Mouse (Mus musculus): ENCODE results near the gene Rps25. TPM values are rescaled to one million over a fixed set of nuclear protein-coding genes. Genes with fewer than 3 reads are reported as not detected.
"Not testable (repeated sequence)": the region's sequence is repeated elsewhere in the genome, so short reads cannot be mapped to it uniquely, and the experiment has no call there.

The Rps25 gene
- 2,417 and 2,419 TPM in 2 replicates for polyA plus RNA-seq (2016; fragmentation: Nextera tagmentation; extraction: Ambion mirVana)

GRCm38 (mm10) chr9:44406906-44407751 lies at the start of gene Rps25, which contains the start of gene Trappc4:
TSS of gene Rps25 (plus strand) at chr9:44407139.
TSS of gene Trappc4 (minus strand) at chr9:44407600.
- H3K27ac ChIP-seq (replicated peaks), result peak within 1 kb of the TSS; percentile 93
- peaks cover 17% of the 10 kb centered on the region for H3K4me1 ChIP-seq
- H3K4me3 ChIP-seq, result peak within 1 kb of the TSS; percentile 81
- H3K36me3 ChIP-seq (replicated peaks), result peaks cover 78% of the 10 kb centered on the region
- H3K27me3 ChIP-seq (replicated peaks; ENCODE audit: low read depth, poor library complexity, severe bottlenecking), result no peaks in the 10 kb centered on the region
- peak; percentile 94 for DNase-seq (ENCODE audit: low spot score)
- under 1% methylated on average over 51 of the region's 51 CpGs for WGBS
- no peaks in the 10 kb centered on the region for H3K9me3 ChIP-seq

- peaks cover 76% of the 10 kb centered on the region for H3K36me3 ChIP-seq (replicated peaks)
Measured at GRCm38 (mm10) chr9:44357207-44357606, 49.7 kb upstream of the Rps25 start.

DNA sequence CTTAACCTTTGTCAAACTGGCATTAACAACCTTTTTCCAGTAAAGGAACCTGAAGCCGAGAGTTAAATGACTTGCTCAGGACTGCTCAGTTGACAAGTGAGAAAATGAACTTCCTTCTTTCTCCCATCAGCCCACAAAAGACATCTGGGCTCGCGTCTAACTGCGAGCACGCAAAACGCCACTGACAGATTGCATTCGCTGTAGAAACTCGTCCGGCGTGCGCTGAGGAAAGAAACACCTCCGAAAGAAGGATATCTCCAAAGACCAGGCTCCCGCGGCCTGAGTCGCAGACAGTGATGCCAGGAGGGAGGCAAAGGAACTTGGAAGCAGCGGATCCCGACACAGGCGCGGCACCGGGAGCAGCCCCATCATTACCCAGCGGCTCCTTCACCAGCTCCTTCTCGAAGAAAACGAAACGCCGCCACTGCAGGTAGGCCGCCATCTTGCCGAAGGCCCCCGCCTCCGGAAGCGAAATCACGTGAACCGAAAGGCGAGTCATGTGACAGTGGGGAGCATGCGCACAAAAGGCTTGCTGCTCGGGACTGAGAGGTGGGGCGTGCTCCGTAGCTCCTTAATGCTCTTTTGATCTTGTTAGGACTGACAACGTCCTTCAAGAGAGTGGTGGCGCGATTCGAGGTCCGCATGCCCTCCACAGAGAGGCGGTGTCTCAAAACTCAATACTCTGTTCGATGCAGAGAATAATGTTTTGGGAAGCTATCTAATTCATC lies 45.6 kb upstream of the Rps25 start, which contains the start of gene Vps11:
Vps11 (minus strand) TSS at position 481 of the 728 bp plus-strand sequence.
- peaks cover 34% of the 10 kb centered on the region for H3K36me3 ChIP-seq (replicated peaks)
- no peaks in the 10 kb centered on the region for H3K27me3 ChIP-seq (replicated peaks; ENCODE audit: low read depth, poor library complexity, severe bottlenecking)
- peak within 1 kb of the TSS; percentile 77 for H3K4me3 ChIP-seq
- peaks cover 11% of the 10 kb centered on the region for H3K4me1 ChIP-seq
- under 1% methylated on average over 44 of the region's 44 CpGs for WGBS
- H3K27ac ChIP-seq (replicated peaks), result peak within 1 kb of the TSS; percentile 84
- DNase-seq (ENCODE audit: low spot score), result peak; percentile 98
- H3K9me3 ChIP-seq, result no peaks in the 10 kb centered on the region

More at GRCm38 (mm10) chr9:44357207-44357606, 49.7 kb upstream of the Rps25 start:
- DNase-seq (ENCODE audit: low spot score), result no peak
- 80% methylated on average over 4 of the region's 4 CpGs for WGBS
- Histone ChIP-seq H3K4me1 (peaks cover 11% of the 10 kb centered on the region), H3K27ac (replicated peaks) (no peak overlapping the region), H3K9me3 (no peaks in the 10 kb centered on the region), H3K4me3 (no peak overlapping the region), H3K27me3 (replicated peaks; ENCODE audit: low read depth, poor library complexity, severe bottlenecking) (no peaks in the 10 kb centered on the region)

GRCm38 (mm10) chr9:44361931-44362330 lies 45.0 kb upstream of the Rps25 start:
- not testable (repeated sequence) for H3K27me3 ChIP-seq (replicated peaks; ENCODE audit: low read depth, poor library complexity, severe bottlenecking); H3K9me3 ChIP-seq; DNase-seq (ENCODE audit: low spot score)
- Histone ChIP-seq H3K4me1 (peaks cover 11% of the 10 kb centered on the region), H3K4me3 (peak overlapping the region; percentile 77), H3K36me3 (replicated peaks) (peaks cover 28% of the 10 kb centered on the region), H3K27ac (replicated peaks) (peak overlapping the region; percentile 84)
- WGBS, result 46% methylated on average over 4 of the region's 4 CpGs

GRCm38 (mm10) chr9:44364480-44364879 lies 42.5 kb upstream of the Rps25 start:
- no peak for DNase-seq (ENCODE audit: low spot score)
- 62% methylated on average over 3 of the region's 3 CpGs for WGBS

GRCm38 (mm10) chr9:44373386-44373785 lies 33.6 kb upstream of the Rps25 start:
- Histone ChIP-seq H3K4me3 (no peak overlapping the region), H3K4me1 (peaks cover 2% of the 10 kb centered on the region), H3K27me3 (replicated peaks; ENCODE audit: low read depth, poor library complexity, severe bottlenecking) (no peaks in the 10 kb centered on the region), H3K36me3 (replicated peaks) (no peaks in the 10 kb centered on the region), H3K9me3 (no peaks in the 10 kb centered on the region), H3K27ac (replicated peaks) (no peak overlapping the region)
- DNase-seq (ENCODE audit: low spot score), result no peak

More at GRCm38 (mm10) chr9:44364480-44364879, 42.5 kb upstream of the Rps25 start:
- Histone ChIP-seq H3K9me3 (no peaks in the 10 kb centered on the region), H3K36me3 (replicated peaks) (peaks cover 5% of the 10 kb centered on the region), H3K4me1 (peaks cover 11% of the 10 kb centered on the region), H3K27ac (replicated peaks) (no peak overlapping the region), H3K4me3 (no peak overlapping the region), H3K27me3 (replicated peaks; ENCODE audit: low read depth, poor library complexity, severe bottlenecking) (no peaks in the 10 kb centered on the region)

GRCm38 (mm10) chr9:44376141-44376540 lies 30.8 kb upstream of the Rps25 start:
- peaks cover 19% of the 10 kb centered on the region for H3K4me1 ChIP-seq
- no peak overlapping the region for H3K27ac ChIP-seq (replicated peaks)
- WGBS, result 92% methylated on average over 6 of the region's 6 CpGs
- H3K27me3 ChIP-seq (replicated peaks; ENCODE audit: low read depth, poor library complexity, severe bottlenecking), result no peaks in the 10 kb centered on the region
- H3K9me3 ChIP-seq, result no peaks in the 10 kb centered on the region
- DNase-seq (ENCODE audit: low spot score), result no peak
- H3K4me3 ChIP-seq, result no peak overlapping the region
- H3K36me3 ChIP-seq (replicated peaks), result peaks cover 8% of the 10 kb centered on the region

- not testable (repeated sequence) for H3K27ac ChIP-seq (replicated peaks); H3K27me3 ChIP-seq (replicated peaks; ENCODE audit: low read depth, poor library complexity, severe bottlenecking); DNase-seq (ENCODE audit: low spot score); H3K9me3 ChIP-seq; H3K4me3 ChIP-seq
- Histone ChIP-seq H3K4me1 (peaks cover 26% of the 10 kb centered on the region), H3K36me3 (replicated peaks) (peaks cover 20% of the 10 kb centered on the region)
- WGBS, result 90% methylated on average over 2 of the region's 2 CpGs
Measured at GRCm38 (mm10) chr9:44377335-44377734, 29.6 kb upstream of the Rps25 start.

- H3K4me1 ChIP-seq, result peaks cover 26% of the 10 kb centered on the region
- peak overlapping the region; percentile 93 for H3K27ac ChIP-seq (replicated peaks)
- H3K4me3 ChIP-seq, result peak overlapping the region; percentile 88
- H3K36me3 ChIP-seq (replicated peaks), result peaks cover 29% of the 10 kb centered on the region
- no peaks in the 10 kb centered on the region for H3K27me3 ChIP-seq (replicated peaks; ENCODE audit: low read depth, poor library complexity, severe bottlenecking)
- DNase-seq (ENCODE audit: low spot score), result no peak
- WGBS, result 90% methylated on average over 5 of the region's 5 CpGs
- no peaks in the 10 kb centered on the region for H3K9me3 ChIP-seq
Measured at GRCm38 (mm10) chr9:44378153-44378730, 28.7 kb upstream of the Rps25 start.

DNA sequence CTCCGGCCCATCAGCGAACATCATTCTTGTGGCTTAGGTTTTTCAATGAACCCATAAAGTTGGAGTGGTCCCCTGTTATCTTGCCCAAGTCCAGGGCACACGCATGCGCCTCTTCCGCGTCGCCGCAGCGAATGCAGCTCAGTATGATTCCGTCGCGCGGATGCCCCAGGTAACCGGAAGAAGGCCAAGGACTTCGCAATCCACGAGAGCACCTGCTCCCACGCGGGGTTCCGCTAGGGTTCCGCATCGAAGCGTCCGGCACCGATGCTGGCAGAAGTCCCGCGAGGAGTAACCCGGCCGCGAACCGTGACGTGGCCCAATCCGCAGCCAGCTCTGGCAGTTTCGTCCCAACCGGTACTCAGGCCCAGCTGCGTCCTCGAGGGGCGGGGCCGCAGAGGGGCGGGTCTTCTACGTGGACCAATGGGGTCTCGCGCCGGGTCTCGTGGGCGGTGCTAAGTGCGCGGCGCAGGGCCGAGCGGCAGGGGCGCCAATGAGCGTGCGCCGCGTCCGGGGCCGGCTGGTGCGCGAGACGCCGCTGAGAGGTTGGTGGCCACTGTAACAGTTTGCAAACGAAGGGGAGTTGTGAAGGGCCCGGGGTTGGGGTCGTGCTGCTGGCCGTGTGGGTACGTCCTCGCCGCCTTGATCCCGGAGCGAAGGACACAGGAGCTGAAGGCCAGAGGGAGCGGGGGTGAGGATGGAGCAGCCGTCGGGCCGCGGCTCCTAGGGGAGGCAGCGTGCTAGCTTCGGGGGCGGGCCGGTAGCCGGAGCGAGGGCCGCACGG lies 27.7 kb upstream of the Rps25 start, which contains the start of gene Hyou1:
Hyou1 (plus strand) TSS at position 437 of the 781 bp plus-strand sequence.
- Histone ChIP-seq H3K27me3 (replicated peaks; ENCODE audit: low read depth, poor library complexity, severe bottlenecking) (no peaks in the 10 kb centered on the region), H3K36me3 (replicated peaks) (peaks cover 39% of the 10 kb centered on the region), H3K4me3 (peak within 1 kb of the TSS; percentile 88), H3K4me1 (peaks cover 26% of the 10 kb centered on the region), H3K27ac (replicated peaks) (peak within 1 kb of the TSS; percentile 93), H3K9me3 (no peaks in the 10 kb centered on the region)
- DNase-seq (ENCODE audit: low spot score), result peak; percentile 100
- WGBS, result under 1% methylated on average over 83 of the region's 83 CpGs

DNA sequence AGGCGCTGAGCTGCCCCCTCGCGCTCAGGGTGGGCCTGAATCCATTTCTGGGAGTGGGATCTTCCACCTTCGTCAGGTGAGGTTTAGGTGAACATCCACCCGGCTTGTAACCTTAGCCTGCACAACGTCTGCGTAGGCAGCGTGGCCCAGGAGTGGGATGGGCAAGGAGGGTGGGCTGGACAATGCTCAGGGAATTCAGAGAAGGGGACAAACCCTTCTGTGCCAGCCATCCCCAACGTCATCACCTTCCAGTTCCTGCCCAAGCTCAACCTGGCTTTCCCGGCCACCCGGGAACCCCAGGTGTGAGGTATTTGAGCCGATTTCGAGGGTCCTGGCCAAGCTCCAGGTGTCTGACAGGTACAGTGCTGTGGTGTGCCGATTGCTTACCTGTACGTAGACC lies 27.1 kb upstream of the Rps25 start:
- DNase-seq (ENCODE audit: low spot score), result no peak
- Histone ChIP-seq H3K36me3 (replicated peaks) (peaks cover 45% of the 10 kb centered on the region), H3K4me1 (peaks cover 26% of the 10 kb centered on the region), H3K9me3 (no peaks in the 10 kb centered on the region), H3K27ac (replicated peaks) (peak overlapping the region; percentile 93), H3K4me3 (peak overlapping the region; percentile 88), H3K27me3 (replicated peaks; ENCODE audit: low read depth, poor library complexity, severe bottlenecking) (no peaks in the 10 kb centered on the region)
- WGBS, result 9% methylated on average over 15 of the region's 15 CpGs
